Mouse (Mus musculus): ENCODE results near the gene Topors. TPM values are rescaled to one million over a fixed set of nuclear protein-coding genes. Genes with fewer than 3 reads are reported as not detected.
"Not testable (repeated sequence)": the region's sequence is repeated elsewhere in the genome, so short reads cannot be mapped to it uniquely, and the experiment has no call there.

Topors gene
- 10 to 100 TPM; 15.9 to 18.5 TPM for total RNA-seq (2021)
- long read RNA-seq, experiment 1, transcript Topors-201 (3 exons, 3,856 nt): major isoform, 7 of 18 reads
- long read RNA-seq, experiment 1, partial matches to known transcripts: 6 of 18 reads
- long read RNA-seq, experiment 1, other reads (novel, unspliced or antisense): 5 of 18 reads
- long read RNA-seq, experiment 2, transcript Topors-201 (3 exons, 3,856 nt): major isoform, 10 of 18 reads
- long read RNA-seq, experiment 2, partial matches to known transcripts: 6 of 18 reads
- long read RNA-seq, experiment 2, other reads (novel, unspliced or antisense): 2 of 18 reads

DNA sequence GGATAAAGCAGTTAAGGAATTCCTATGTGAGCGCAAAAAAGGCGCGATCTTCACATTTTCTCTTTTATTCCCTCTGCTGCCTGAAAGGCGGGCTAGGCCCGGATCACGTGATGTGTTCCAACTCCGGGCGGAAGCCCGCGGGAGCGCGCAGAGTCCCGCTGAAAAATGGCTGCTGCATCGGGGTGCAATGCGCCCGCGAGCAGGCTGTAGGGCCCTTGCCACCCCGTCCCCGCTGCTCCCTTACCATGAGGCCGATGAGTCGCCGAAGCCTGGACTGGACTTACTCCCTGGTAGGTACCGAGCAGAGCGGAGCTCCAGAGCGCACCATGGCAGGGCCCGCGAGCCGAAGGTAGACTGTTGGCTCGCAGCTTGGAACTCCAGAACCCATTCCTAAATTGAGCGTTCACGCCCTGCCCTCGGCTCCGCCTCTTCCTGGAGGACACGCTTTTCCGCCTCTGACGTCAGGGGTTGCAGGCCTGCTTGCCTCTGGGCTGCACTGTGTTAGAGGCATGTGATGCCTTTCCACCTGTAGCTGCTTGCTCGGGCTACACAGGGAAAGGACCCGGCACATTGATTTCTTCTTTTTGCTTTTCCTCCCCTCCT lies at the start of gene Topors, which contains the start of gene Smim27:
Gene Topors, minus strand, starts transcription at position 421 of the 603 bp plus-strand sequence.
Gene Smim27, plus strand, starts transcription at position 150 of the 603 bp plus-strand sequence.
- peak; percentile 96 to 97 for DNase-seq (ENCODE audit: low spot score in 2 of 2)

DNA sequence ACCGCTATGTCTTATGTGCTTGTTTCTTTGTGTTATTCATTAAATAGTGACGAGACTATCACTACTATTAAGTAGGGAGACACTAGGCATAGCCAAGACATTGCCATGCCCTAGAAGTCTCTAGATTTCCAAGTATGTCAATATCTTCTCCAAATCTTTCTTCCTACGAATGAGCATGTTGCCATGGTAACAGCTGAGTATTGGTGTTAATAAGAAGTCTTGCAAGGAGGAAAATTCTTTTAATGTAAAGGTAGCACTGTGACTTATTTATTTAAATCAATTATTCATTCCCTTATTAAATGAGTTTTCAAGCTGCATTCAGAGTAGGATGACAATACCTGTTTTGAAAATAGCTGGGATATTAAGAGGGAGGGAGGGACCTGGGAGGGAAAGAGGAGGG lies 47.8 kb upstream of the Topors start:
- no peak for DNase-seq (ENCODE audit: low spot score in 2 of 2)

DNA sequence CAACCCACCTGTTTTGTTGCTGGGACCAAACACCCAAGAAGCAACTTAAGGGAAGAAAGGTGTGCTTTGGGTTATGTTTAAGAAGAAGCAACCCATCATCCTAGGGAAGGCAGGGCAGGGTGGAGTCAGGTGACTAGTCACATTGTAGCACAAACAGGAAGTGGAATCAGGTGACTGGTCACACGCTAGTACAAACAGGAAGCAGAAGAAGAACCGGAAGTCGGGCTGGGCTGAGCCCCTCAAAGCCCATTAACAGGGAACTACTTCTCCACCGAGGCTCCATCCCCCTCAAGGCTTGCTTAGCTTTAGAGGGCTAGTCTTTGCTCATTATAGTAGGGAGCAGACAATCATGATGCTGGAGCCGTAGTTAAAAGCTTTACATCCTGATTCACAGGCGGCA lies 43.4 kb upstream of the Topors start:
- no peak for DNase-seq (ENCODE audit: low spot score in 2 of 2)

DNA sequence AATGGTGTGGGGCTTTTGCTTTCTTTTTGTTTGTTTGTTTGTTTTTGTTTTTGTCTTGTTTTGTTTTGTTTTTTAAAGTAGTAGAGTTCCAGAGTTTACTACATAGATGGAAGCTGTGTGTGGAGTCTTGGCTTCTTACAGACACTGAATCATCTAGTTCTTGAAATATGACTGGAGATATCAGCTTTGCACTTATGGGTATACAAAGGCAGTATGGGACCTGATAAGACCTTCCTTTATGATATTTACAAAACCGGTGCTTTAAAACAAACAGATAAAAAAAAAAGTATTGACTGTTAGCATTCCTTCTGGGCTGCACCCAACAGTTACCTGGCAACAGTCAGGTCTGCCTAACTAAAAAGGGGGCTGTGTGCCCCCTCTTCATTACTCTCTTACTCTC lies 42.6 kb upstream of the Topors start:
- DNase-seq (ENCODE audit: low spot score in 2 of 2): no peak

DNA sequence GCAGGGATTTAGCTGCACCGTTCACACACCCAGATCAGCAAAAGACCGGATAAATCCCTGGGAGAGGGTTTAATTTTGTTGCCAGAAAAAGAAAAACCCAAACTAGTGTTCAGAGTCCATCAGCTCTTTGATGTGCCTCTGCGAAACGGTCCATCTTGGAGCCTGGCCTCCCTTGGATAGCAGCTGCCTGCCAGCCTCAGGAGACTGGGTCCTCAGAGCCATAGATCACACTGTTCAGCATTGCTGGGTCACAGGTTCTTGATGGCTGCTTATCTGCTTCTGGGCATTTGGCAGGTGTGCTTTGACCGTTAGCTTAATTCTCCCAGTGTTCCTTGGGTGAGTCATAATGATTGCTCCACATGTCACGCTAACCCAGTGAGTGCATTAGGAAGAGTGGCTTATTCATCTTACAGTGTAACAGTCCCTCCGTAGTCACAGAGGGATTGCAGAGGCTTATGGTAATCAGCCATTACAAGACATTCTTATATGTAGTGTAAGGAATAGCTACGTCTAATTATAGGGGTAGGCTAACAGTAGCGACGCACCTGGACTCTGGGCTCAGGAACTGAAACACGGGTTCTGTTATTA lies 41.2 kb upstream of the Topors start:
- no peak for DNase-seq (ENCODE audit: low spot score in 2 of 2)

DNA sequence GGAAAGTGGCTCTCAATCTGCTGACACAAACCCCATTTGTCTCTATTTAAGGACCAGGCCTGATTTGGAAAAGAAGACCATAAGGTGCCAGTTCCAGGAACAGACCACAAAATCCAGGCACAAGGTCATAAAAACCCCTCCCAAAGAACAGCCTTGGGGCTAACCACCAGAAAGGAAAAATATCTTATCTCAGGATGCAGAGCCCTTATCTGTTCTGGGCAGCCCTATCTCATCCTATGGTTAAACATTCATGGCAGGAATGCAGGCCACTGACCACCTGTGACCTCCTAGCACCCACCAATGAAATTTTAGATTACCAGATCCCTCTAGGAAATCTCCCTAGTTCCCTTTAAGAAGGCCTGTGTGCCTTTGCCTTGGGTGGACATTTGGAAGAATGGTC lies 40.0 kb upstream of the Topors start:
- no peak for DNase-seq (ENCODE audit: low spot score in 2 of 2)

DNA sequence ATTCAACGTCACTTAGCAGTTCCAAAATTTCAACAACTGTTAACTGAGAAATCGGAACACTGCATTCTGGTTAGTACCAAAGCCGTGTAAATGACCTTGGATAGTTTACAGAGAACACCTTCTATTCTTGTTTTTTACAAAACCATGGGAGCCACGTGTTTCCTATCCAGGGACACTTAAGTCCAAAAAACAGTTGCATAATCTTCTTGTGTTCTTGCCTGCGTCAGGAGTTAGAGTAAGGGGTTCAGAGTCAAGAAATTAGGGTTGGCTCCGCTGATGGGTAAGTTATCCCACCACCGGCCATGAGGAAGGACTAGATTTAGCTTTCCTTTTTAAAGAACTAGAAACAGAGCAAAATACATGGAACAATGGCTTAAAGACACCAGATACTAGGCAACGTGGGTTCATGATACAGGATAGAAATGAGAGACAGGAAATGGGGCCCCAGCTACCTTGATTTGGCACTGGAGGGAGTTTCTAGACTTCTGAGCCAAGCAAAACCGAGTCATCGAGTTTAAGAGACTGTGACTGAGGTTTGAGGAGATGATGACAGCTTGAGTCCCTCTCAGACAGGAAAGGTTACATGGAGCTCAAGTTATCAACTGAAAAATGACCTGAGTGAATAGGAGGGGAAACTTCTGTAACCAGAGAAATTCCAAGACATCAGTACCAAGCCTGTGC lies 32.9 kb upstream of the Topors start:
- DNase-seq (ENCODE audit: low spot score in 2 of 2): no peak

DNA sequence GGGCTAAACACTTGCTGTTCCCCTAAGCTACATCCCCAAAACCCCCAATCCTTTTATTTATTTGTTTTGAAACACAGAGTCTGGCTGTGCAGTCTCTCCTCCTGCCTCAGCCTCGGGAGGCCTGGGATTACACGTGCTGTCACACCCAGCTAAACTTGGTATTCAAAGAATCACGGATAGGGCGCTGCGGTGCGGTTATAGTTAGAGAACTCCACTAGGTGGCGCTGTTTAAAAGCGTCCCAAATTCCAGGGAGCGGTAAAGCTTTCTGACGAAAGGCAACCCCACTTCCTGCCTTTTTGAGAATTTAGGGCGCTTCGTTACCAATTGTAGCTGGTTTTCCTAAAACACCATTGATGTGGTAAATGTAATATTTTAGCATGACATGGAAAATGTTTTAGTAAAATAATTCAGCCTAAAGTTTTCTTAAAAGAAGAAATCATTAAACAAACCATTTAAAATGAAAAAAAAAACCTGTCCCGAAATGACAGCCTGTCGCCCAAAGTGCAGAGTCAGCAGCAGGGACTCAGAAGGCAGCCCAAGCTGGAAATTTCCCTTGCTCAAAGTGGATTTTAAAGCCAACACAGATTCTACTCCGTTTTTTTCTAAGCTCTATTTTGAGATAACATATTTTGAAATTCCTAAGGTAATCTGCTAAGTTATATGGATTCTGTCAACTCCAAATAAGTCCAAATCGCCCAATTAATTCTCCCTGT lies 31.6 kb upstream of the Topors start:
- peak; percentile 83 to 87 for DNase-seq (ENCODE audit: low spot score in 2 of 2)

DNA sequence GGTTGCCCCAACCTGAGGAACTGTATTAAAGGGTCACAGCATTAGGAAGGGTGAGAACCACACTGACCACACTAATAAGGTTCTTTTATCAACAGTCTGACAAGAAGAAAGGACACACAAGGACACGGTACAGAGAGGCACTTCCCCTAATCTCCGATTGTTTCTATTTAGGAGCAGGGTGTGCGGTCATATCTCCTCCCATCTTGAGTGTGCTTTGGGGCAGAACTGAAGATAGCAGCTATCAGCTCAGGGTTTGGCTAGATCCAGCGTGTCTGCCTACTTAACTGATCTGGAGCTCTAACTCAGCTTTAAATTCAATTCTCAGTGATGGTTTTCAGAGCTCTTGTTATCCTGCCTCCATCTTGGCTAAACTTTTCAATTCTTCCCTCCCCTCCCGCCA lies 29.5 kb upstream of the Topors start:
- no peak for DNase-seq (ENCODE audit: low spot score in 2 of 2)

DNA sequence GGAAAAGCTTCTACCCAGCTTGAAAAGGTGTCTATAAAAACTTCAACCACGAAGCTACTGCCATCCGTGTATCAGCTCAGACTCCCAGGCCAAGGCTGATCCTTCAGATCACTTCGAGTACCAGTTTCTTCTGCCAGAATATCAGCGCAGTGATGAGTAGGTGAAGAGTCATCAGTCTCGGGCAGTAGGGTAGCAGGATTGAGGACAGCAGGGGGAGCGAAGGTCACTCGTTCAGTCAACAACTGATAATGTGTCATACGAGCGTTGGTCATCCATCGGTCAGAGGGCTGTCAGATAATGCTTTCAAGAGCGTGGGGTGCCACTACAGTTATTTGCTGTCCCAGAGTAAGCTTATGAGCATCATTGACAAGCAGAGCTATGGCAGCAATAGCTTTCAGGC lies 21.9 kb upstream of the Topors start:
- DNase-seq (ENCODE audit: low spot score in 2 of 2): not testable (repeated sequence)

DNA sequence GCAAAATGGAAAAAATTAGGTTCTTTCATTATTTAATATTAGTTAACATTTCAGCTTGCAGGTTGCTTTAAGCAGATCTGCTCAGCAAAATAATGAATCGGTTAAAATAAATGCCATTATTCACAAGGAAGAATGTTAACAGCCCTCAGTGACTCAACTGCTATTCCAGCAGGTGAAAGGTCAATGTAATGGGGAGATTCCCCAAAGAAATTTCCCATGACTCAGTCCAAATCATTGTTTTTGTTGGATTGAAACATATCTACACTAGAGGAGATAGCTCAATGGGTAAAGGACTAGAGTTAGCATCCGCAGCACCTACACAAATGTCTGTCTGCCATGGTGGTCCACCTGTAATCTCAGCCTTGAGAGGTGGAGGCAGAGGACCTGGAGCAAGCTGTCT lies 19.4 kb upstream of the Topors start:
- DNase-seq (ENCODE audit: low spot score in 2 of 2): no peak

DNA sequence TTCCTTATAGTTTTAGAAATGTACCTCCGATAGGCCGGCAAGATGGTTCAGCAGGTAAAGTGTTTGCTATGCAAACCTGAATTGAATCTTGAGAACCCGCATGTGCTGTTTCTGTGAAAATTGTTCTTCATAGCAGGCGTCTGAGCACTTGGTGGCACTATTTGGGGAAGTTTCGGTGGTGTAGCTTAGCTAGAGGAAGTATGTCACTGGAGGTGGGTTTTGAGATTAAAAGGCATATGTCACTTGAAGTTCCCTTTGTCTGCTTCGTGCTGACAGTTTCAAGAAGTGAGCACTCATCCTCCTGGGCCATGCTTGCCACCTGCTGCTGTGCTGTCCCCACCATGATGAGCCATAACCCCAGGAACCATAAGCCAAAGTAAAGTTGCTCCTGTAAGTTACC lies 17.8 kb upstream of the Topors start:
- no peak for DNase-seq (ENCODE audit: low spot score in 2 of 2)

DNA sequence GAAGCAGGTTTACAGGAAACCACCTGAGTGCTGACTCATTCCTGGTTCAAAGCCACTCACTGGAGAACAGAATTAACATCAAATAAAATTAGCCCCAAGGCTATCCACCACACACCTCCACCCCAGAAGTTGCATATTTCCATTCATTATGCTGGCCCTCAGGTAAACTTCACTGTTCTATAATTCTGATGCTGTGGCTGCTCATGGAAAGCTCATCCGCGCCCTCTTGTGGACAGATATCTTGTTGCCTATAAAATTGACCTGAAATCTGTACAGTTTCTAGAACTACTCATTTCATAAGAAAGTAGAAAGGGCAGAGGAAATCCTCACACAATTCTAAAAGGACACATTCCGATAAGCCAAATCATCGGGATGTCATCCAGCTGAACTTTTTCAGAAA lies 15.9 kb upstream of the Topors start:
- DNase-seq (ENCODE audit: low spot score in 2 of 2): peak; percentile 62 to 73

DNA sequence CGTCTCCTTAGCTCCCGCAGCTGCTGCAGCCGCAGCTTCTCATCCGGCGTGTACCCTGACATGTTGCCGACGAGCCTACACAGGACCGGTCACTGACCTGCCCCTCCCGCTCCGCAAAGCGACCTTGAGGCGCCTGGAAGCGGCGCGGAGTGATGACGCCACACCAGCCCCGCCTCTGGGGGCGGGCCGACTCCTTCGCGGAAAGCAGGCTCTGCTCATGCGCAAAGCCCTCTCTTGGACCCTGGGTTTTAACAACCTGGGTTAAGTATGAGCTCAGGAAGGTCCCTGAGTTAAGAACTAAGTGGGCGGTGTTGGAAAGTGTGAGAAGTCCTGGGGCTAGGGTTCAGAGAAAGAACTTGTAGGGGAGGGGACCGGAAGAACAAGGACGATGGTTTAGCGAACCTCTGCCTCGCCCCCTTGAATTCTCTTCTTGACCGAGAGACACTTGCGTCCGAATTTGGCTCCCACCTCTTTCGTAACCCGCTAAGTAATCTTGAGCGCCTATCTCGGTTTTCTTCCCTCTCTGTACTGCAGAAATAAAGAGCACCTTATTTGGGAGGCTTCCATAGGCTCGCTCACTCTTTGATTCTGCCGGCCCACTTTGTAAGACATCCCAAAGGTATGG lies 9.7 kb upstream of the Topors start, which contains the start of gene Ndufb6:
Gene Ndufb6, minus strand, starts transcription at position 146 of the 625 bp plus-strand sequence.
- peak; percentile 90 to 93 for DNase-seq (ENCODE audit: low spot score in 2 of 2)

DNA sequence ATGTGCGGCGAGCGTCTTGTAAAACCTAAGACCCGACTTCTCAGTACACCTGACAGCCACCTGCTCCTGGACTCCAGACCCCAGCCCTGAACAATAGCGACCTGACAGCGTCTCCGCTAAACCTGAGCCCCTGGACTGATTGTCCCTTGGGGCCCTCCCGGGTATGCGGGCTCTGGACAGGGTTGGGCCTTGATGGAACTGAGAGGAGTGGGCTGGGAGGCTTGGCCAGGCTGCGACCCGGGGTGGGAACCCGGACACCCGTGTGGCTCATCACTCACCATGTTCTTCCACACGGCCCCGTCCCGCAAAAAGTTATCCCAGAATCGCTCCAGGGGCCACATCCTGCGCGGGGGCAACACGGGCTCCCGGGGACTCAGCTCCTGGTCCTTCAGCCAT lies 9.2 kb upstream of the Topors start:
- peak in 1 of 2 experiments; percentile 15 for DNase-seq (ENCODE audit: low spot score in 2 of 2)

DNA sequence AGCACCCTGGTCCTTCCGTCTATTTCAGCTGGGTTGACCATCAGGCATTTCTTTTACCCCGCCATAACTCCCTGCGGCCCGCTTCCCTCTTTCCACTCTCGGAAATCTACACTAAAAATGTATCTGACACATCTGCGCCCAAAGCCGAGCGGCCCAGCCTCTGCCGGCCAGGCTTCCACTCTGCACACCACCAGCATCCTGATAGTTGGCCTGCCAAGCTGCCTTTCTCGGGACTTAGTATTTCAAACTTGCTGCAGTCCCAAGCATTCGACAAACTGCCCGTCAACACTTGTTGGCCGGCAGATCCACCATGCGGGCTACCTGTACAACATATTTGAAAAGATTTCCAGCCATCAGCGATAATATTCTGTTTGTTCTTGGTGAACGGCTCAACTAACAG lies 815 bp downstream of the Topors start:
- DNase-seq (ENCODE audit: low spot score in 2 of 2): peak in 1 of 2 experiments; percentile 37

DNA sequence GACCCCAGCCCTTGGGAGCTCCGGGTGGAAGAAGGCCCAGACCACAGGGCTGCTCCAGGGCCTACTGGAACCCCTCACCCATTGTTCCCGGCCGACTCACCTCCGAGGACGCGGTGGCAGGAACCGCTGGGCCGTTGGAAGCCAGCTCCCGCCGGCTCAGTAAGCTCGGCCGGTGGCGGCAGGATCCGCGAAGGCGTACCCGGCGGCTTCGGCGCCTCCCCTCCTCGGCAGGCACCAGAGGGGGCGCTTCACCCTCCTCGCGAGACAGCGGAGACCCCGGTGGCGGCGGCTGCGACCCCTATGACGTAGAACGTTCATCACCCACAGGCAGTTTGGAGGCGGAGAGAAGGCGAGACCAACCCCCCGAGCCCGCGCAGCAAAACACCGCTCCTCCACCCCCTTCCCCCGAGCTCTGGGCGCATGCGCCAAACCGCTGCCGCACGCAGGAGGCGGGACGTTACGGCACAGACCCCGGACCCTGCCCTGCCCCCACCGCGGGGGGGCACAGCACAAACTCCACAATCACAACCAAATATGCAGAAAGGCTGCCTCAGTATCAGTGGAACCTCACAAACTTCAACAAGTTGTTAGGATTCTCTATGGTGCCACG lies 1.3 kb downstream of the Topors start:
- peak; percentile 92 to 94 for DNase-seq (ENCODE audit: low spot score in 2 of 2)

DNA sequence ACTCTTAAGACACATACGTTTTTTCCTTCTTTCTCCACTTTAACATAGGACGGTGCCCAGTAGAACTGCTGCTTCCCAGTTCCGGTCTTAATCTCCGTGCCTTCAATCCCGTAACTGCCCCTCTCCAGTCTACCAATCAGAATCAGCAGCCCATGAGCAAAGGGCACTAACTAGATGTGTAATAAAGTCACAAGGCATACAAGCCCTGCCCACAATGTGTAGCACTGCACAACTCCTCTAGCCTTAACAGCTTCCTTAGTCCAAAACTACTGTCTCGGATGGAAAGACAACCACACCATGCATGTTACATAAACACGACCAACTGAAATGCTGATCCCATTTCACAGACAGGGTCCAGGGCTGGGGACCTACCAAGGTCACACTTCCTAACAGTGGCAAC lies 2.0 kb downstream of the Topors start:
- no peak for DNase-seq (ENCODE audit: low spot score in 2 of 2)

DNA sequence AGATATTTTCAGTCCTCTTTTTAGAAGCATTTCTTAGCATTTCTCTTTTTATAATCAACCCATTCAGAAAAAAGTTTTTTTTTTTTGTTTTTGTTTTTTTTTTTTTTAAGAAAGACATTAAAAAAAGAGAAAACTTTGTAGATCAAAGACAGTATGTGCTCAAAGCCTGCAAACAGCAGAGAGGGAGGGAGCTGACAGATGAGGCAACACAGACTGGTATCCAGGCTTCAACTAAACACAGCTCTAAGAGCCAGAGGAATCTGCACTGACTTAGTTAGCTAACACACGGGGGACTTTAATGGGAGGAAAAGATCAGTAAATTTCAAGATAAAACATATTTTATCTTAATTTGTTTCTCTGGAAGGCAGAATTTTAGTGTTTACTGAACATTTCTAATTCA lies 5.3 kb downstream of the Topors start:
- DNase-seq (ENCODE audit: low spot score in 2 of 2): peak in 1 of 2 experiments; percentile 20

DNA sequence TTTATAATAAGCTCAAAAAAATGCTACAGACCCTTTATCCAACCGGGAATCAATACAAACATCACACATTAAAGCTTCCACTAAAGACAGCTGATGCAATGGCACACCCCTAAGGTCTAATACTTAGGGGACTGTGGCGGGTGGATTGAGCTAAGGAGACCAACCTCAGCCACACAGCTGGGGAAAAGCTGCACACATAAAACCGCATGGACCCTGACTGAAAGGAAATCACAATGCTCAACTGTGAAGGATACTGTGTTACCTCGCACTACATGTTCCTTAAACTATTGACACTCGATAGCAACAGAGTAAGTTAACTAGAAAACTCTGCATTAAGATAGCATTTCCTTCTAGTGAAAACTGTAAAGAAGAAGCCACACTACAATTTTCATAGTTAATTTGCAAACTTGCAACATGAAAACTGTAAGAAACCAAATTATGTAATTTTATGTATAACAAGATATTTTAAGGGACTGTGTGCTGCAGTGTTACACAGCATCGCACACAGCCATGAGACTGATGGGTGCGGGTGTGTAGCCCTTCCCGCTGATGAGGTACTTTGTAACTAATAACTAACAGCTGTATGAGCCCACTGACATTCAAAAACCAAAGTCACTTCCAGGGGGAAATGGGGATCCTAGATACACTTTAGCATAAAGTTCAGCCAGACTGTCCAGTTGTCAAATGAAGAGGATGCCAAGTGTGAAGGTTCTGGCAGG lies 15.1 kb downstream of the Topors start:
- DNase-seq (ENCODE audit: low spot score in 2 of 2): no peak
